Comparison of ENCODE assay signal across 23 mouse cellular contexts in the genomic region with DNA sequence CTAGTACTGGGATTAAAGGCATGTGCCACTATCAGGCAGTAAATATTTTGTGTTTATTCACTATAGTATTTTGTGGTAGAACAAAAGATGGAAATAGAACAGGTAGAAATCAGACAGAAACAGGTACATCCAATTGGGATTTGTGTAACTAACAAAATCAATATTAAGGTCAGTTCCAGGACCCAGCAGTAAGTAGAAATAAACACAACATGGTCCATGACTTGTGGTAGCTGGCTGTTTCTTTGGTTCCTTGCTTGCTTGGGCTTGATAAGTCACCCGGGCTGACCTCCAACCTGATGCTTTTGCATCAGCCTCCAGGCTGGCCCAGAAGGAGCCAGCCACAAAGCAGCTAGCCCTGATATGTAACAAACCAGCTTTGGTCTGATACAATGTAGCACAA. TPM values are rescaled to one million over a fixed set of nuclear protein-coding genes. Genes with fewer than 3 reads are reported as not detected.
DNase-seq lines count a peak whose midpoint lies in the region; TF ChIP-seq lines count a peak whose summit lies in the region.
"Had no signal": no experiment of that assay in that cellular context is flagged by ENCODE, and none has a peak within 500 bp of the region (broad histone marks: within the 10 kb centered on the region; RNA-seq: fewer than 3 reads in every experiment).

No protein-coding gene starts in this region.

- no peak for TF ChIP-seq POLR2A in liver, adult 2 months (IDR thresholded peaks at IDR 0.05; ENCODE audit: extremely low read depth, insufficient read depth, low read length)

- TF ChIP-seq CTCF in liver, adult 2 months (IDR thresholded peaks at IDR 0.05; ENCODE audit: low read depth, low read length): no peak

- H3K36me3 ChIP-seq in liver, adult 2 months (ENCODE audit: control insufficient read depth, insufficient read depth, low read length): no peaks in the 10 kb centered on the region
- H3K36me3 ChIP-seq: G1E had no signal

- H3K4me3 ChIP-seq in liver, adult 2 months (ENCODE audit: insufficient read depth, low read depth, low read length): no peak overlapping the region

- H3K27me3 ChIP-seq in liver, adult 2 months (ENCODE audit: control insufficient read depth, insufficient read depth, low read length): no peaks in the 10 kb centered on the region
- H3K27me3 ChIP-seq: CH12.LX, Patski had no signal

- H3K27ac ChIP-seq in liver, adult 2 months (replicated peaks; ENCODE audit: insufficient read depth, low read depth, low read length): peak overlapping the region; percentile 31; the same call in 1 of the 2 replicates

- H3K9ac ChIP-seq in liver, adult 2 months (ENCODE audit: low read depth, low read length): no peak overlapping the region

- DNase-seq in liver, adult 2 months (ENCODE audit: extremely low read depth, low read depth, low spot score): peak; percentile 96
- DNase-seq in liver: no peak
- peak; percentile 80 for DNase-seq in testis, postnatal 14 days (ENCODE audit: low spot score)
- DNase-seq in testis, postnatal 10 days (ENCODE audit: low spot score): no peak
- DNase-seq: adrenal gland, adult 2 months; adrenal gland, adult 8-10 months; adrenal gland, postnatal 10 days; adrenal gland, postnatal 14 days; adrenal gland, postnatal 25 days; adrenal gland, postnatal 36 days; B cell, adult 2 months; cerebellum, adult 11 months; cerebellum, adult 11-12 months; cerebellum, adult 18-20 months had no signal

- WGBS in liver, adult 2 months: 11% methylated on average over 1 of the region's 1 CpGs

- no peaks in the 10 kb centered on the region for H3K79me2 ChIP-seq in liver, adult 2 months (ENCODE audit: control insufficient read depth, insufficient read depth, low read length)

- H3K4me1 ChIP-seq in liver, adult 2 months (ENCODE audit: control insufficient read depth, insufficient read depth, low read length): peaks cover 17% of the 10 kb centered on the region

RNA-seq across cellular contexts. Expression of a gene that starts 5.8 kb away (rescaled TPM):
- total RNA-seq in liver, adult 2 months (2014; rRNA removed): 0.94 and 1.0 TPM in 2 replicates
- polyA plus RNA-seq in liver, adult 2 months (2012; rRNA removed): 3.7 and 4.3 TPM in 2 replicates
- total RNA-seq: adrenal gland, adult 2 months; adrenal gland, adult 8-10 months; adrenal gland, postnatal 25 days; MEL had no signal
- polyA plus RNA-seq: activated CD4-positive, CD25-positive, alpha-beta regulatory T cell, adult 4 months; brain, embryonic 14.5 days; CD4-positive, CD25-positive, alpha-beta regulatory T cell, adult 4 months; G1E had no signal

RNA-seq across cellular contexts. Expression of a gene that starts 7.6 kb away (rescaled TPM):
- total RNA-seq in liver, adult 2 months (2014; rRNA removed): not detected in 2 replicates
- 0.15 and 0.21 TPM in 2 replicates for polyA plus RNA-seq in liver, adult 2 months (2012; rRNA removed)
- total RNA-seq: adrenal gland, adult 18-20 months; adrenal gland, adult 2 months; adrenal gland, adult 8-10 months; adrenal gland, postnatal 25 days; adrenal gland, postnatal 36 days; MEL had no signal
- polyA plus RNA-seq: activated CD4-positive, CD25-positive, alpha-beta regulatory T cell, adult 4 months; adrenal gland, adult 2 months; CD4-positive, CD25-positive, alpha-beta regulatory T cell, adult 4 months; G1E had no signal

RNA-seq across cellular contexts. Expression of a gene that starts 12.1 kb away (rescaled TPM):
- 0.09 TPM in 1 of 2 replicates, not detected in the other for total RNA-seq in liver, adult 2 months (2014; rRNA removed)
- 0.04 and 0.13 TPM in 2 replicates for polyA plus RNA-seq in liver, adult 2 months (2012; rRNA removed)
- total RNA-seq: MEL had no signal
- polyA plus RNA-seq: activated CD4-positive, CD25-positive, alpha-beta regulatory T cell, adult 4 months; C2C12; CD4-positive, CD25-positive, alpha-beta regulatory T cell, adult 4 months had no signal

RNA-seq across cellular contexts. Expression of a gene that starts 17.8 kb away (rescaled TPM):
- total RNA-seq in liver, adult 2 months (2014; rRNA removed): 2.3 and 4.3 TPM in 2 replicates
- polyA plus RNA-seq in liver, adult 2 months (2012; rRNA removed): 3.6 and 5.1 TPM in 2 replicates
- polyA plus RNA-seq: C2C12 had no signal

RNA-seq across cellular contexts. Expression of a gene that starts 30.3 kb away (rescaled TPM):
- 0.07 and 0.09 TPM in 2 replicates for total RNA-seq in liver, adult 2 months (2014; rRNA removed)
- polyA plus RNA-seq in liver, adult 2 months (2012; rRNA removed): 0.10 and 0.19 TPM in 2 replicates
- total RNA-seq: G1E, MEL had no signal
- polyA plus RNA-seq: activated CD4-positive, CD25-positive, alpha-beta regulatory T cell, adult 4 months; G1E had no signal

Comparison
In these comparisons a context has a peak if more than half of its experiments do, and no peak if none do; other contexts are left out.
1. DNase-seq: peak in liver, adult 2 months (single experiment) and testis, postnatal 14 days (single experiment); none in liver (single experiment) and testis, postnatal 10 days (single experiment).